Mouse (Mus musculus) lung, adult 2 months (tissue): ENCODE results near the gene Olfr656.

Source experiments
- CTCF ChIP-seq: fragments of 200-500 bp; IDR thresholded peaks from 2 replicates; pipeline ENCODE4 v1.5.1; 2011; ENCODE audit warnings: mild to moderate bottlenecking, low read length, control low read depth; ENCODE audit not compliant: insufficient read depth
- POLR2A ChIP-seq: fragments of 200-500 bp; IDR thresholded peaks from 2 replicates; pipeline ENCODE4 v1.6.1; 2011; ENCODE audit warnings: low read depth, mild to moderate bottlenecking, control low read depth, low read length, borderline replicate concordance; ENCODE audit errors: extremely low read depth

DNA sequence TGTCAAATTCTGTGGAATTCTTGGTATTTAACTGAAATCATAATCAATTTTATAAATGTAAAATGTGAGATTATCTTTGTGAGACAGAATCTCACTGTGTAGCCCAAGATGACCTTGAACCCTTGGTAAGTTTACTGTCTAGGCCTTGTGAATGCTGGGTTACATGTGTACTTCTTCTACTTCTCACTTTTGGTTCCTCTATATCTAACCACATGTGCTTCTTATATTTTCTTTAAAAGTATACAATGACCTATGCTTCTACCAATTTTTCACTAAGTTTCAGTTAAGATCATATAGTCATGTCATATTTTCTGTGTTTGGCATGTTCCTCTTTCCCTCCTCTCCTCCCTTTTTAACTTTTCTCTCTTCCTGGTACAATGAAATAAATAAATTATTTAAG is 9.0 kb upstream of the Olfr656 start:
- no peak for TF ChIP-seq CTCF
- TF ChIP-seq POLR2A = no peak
